Comparison of ENCODE assay signal across 17 mouse cellular contexts in genomic region chr15:83848193-83848592, GRCm38 (mm10).
A peak's percentile ranks its signal among the peaks of the same experiment; 100 is the strongest.
DNase-seq lines count a peak whose midpoint lies in the region; ATAC-seq lines count a peak whose summit lies in the region.
"Had no signal": no experiment of that assay in that cellular context is flagged by ENCODE, and none has a peak within 500 bp of the region (broad histone marks: within the 10 kb centered on the region; RNA-seq: fewer than 3 reads in every experiment).

No protein-coding gene starts in this region.

- no peak for DNase-seq in hindbrain, embryonic 10.5 days (ENCODE audit: low spot score)
- DNase-seq in midbrain, embryonic 10.5 days (ENCODE audit: low spot score), result no peak
- no peak for DNase-seq in MN1 (ENCODE audit: low spot score)
- DNase-seq in lung, adult 18-20 months, result no peak
- DNase-seq: adrenal gland, postnatal 10 days; B cell, adult 2 months; cerebellum, adult 9-10 months; heart, adult 11 months; kidney, adult 18-20 months; kidney, postnatal 14 days had no signal

- peaks cover 54% of the 10 kb centered on the region for H3K4me1 ChIP-seq in hindbrain, embryonic 13.5 days (replicated peaks)
- H3K4me1 ChIP-seq in hindbrain, embryonic 10.5 days (replicated peaks), result peaks cover 57% of the 10 kb centered on the region
- peaks cover 54% of the 10 kb centered on the region for H3K4me1 ChIP-seq in midbrain, embryonic 13.5 days (replicated peaks)
- peaks cover 56% of the 10 kb centered on the region for H3K4me1 ChIP-seq in midbrain, embryonic 10.5 days
- peaks cover 89% of the 10 kb centered on the region for H3K4me1 ChIP-seq in forebrain, embryonic 16.5 days (replicated peaks; ENCODE audit: control insufficient read depth, insufficient read depth, low read length)
- peaks cover 51% of the 10 kb centered on the region for H3K4me1 ChIP-seq in neural tube, embryonic 15.5 days
- H3K4me1 ChIP-seq: lung, embryonic 15.5 days; stomach, embryonic 15.5 days had no signal

- H3K4me3 ChIP-seq in hindbrain, embryonic 13.5 days, result no peak overlapping the region
- H3K4me3 ChIP-seq in hindbrain, embryonic 10.5 days, result no peak overlapping the region
- no peak overlapping the region for H3K4me3 ChIP-seq in midbrain, embryonic 13.5 days (replicated peaks)
- H3K4me3 ChIP-seq in midbrain, embryonic 10.5 days, result no peak overlapping the region
- H3K4me3 ChIP-seq in forebrain, embryonic 16.5 days (replicated peaks; ENCODE audit: low read length), result no peak overlapping the region
- H3K4me3 ChIP-seq in neural tube, embryonic 15.5 days (replicated peaks), result no peak overlapping the region
- H3K4me3 ChIP-seq: liver, embryonic 12.5 days; lung, embryonic 15.5 days; stomach, embryonic 15.5 days had no signal

- H3K9me3 ChIP-seq in hindbrain, embryonic 13.5 days, result no peaks in the 10 kb centered on the region
- no peaks in the 10 kb centered on the region for H3K9me3 ChIP-seq in hindbrain, embryonic 10.5 days
- no peaks in the 10 kb centered on the region for H3K9me3 ChIP-seq in midbrain, embryonic 13.5 days
- no peaks in the 10 kb centered on the region for H3K9me3 ChIP-seq in midbrain, embryonic 10.5 days (replicated peaks)
- H3K9me3 ChIP-seq in forebrain, embryonic 16.5 days (ENCODE audit: control insufficient read depth, low read length), result no peaks in the 10 kb centered on the region
- no peaks in the 10 kb centered on the region for H3K9me3 ChIP-seq in neural tube, embryonic 15.5 days (replicated peaks)
- H3K9me3 ChIP-seq: liver, embryonic 12.5 days; lung, embryonic 15.5 days; stomach, embryonic 15.5 days had no signal

- peak overlapping the region; percentile 66 for H3K27ac ChIP-seq in hindbrain, embryonic 13.5 days
- H3K27ac ChIP-seq in hindbrain, embryonic 10.5 days, result no peak overlapping the region
- H3K27ac ChIP-seq in midbrain, embryonic 13.5 days, result peak overlapping the region; percentile 35; the same call in 1 of the 2 replicates
- H3K27ac ChIP-seq in midbrain, embryonic 10.5 days (replicated peaks), result no peak overlapping the region
- peak overlapping the region; percentile 94 for H3K27ac ChIP-seq in forebrain, embryonic 16.5 days (ENCODE audit: low read length)
- H3K27ac ChIP-seq in neural tube, embryonic 15.5 days (replicated peaks), result peak overlapping the region; percentile 79
- H3K27ac ChIP-seq: liver, embryonic 12.5 days; lung, embryonic 15.5 days; stomach, embryonic 15.5 days had no signal

- 42% methylated on average over 9 of the region's 9 CpGs for WGBS in hindbrain, embryonic 13.5 days
- 77% methylated on average over 9 of the region's 9 CpGs for WGBS in hindbrain, embryonic 10.5 days
- 38% methylated on average over 9 of the region's 9 CpGs for WGBS in midbrain, embryonic 13.5 days
- WGBS in midbrain, embryonic 10.5 days, result 81% methylated on average over 9 of the region's 9 CpGs
- WGBS in forebrain, embryonic 16.5 days, result 16% methylated on average over 9 of the region's 9 CpGs
- 32% methylated on average over 9 of the region's 9 CpGs for WGBS in neural tube, embryonic 15.5 days

- H3K9ac ChIP-seq in hindbrain, embryonic 13.5 days, result no peak overlapping the region
- H3K9ac ChIP-seq in midbrain, embryonic 13.5 days (replicated peaks), result no peak overlapping the region
- H3K9ac ChIP-seq in forebrain, embryonic 16.5 days (replicated peaks; ENCODE audit: low read depth, low read length), result peak overlapping the region; percentile 23; the same call in 1 of the 2 replicates
- H3K9ac ChIP-seq in neural tube, embryonic 15.5 days (replicated peaks), result no peak overlapping the region
- H3K9ac ChIP-seq: liver, embryonic 12.5 days; lung, embryonic 15.5 days; stomach, embryonic 15.5 days had no signal

- no peak overlapping the region for H3K4me2 ChIP-seq in hindbrain, embryonic 13.5 days
- H3K4me2 ChIP-seq in midbrain, embryonic 13.5 days (replicated peaks), result no peak overlapping the region
- peak overlapping the region; percentile 31 for H3K4me2 ChIP-seq in forebrain, embryonic 16.5 days (ENCODE audit: low read length)
- H3K4me2 ChIP-seq in neural tube, embryonic 15.5 days, result no peak overlapping the region
- H3K4me2 ChIP-seq: liver, embryonic 12.5 days; lung, embryonic 15.5 days; stomach, embryonic 15.5 days had no signal

- H3K27me3 ChIP-seq in hindbrain, embryonic 13.5 days, result 0 out of 2 replicates have a peak, but pooled peaks cover 5% of the 10 kb centered on the region
- peaks cover 12% of the 10 kb centered on the region for H3K27me3 ChIP-seq in hindbrain, embryonic 10.5 days (ENCODE audit: insufficient read depth, poor library complexity, severe bottlenecking)
- H3K27me3 ChIP-seq in midbrain, embryonic 13.5 days, result peaks cover 9% of the 10 kb centered on the region; the same call in 1 of the 2 replicates
- H3K27me3 ChIP-seq in midbrain, embryonic 10.5 days (ENCODE audit: low read depth, poor library complexity, severe bottlenecking), result peaks cover 11% of the 10 kb centered on the region
- no peaks in the 10 kb centered on the region for H3K27me3 ChIP-seq in forebrain, embryonic 16.5 days (replicated peaks; ENCODE audit: control insufficient read depth, insufficient read depth, low read length)
- H3K27me3 ChIP-seq in neural tube, embryonic 15.5 days (replicated peaks), result no peaks in the 10 kb centered on the region
- H3K27me3 ChIP-seq: liver, embryonic 12.5 days; lung, embryonic 15.5 days; stomach, embryonic 15.5 days had no signal

- no peaks in the 10 kb centered on the region for H3K36me3 ChIP-seq in hindbrain, embryonic 13.5 days
- no peaks in the 10 kb centered on the region for H3K36me3 ChIP-seq in hindbrain, embryonic 10.5 days
- H3K36me3 ChIP-seq in midbrain, embryonic 13.5 days, result no peaks in the 10 kb centered on the region
- H3K36me3 ChIP-seq in midbrain, embryonic 10.5 days, result no peaks in the 10 kb centered on the region
- H3K36me3 ChIP-seq in forebrain, embryonic 16.5 days (ENCODE audit: control insufficient read depth, insufficient read depth), result no peaks in the 10 kb centered on the region
- no peaks in the 10 kb centered on the region for H3K36me3 ChIP-seq in neural tube, embryonic 15.5 days
- H3K36me3 ChIP-seq: liver, embryonic 12.5 days; lung, embryonic 15.5 days; stomach, embryonic 15.5 days had no signal

- 0 out of 2 replicates have a peak, but pooled peaks have one; percentile 21 for ATAC-seq in hindbrain, embryonic 13.5 days (ENCODE audit: low FRiP score)
- no peak for ATAC-seq in midbrain, embryonic 13.5 days
- peak; percentile 11 for ATAC-seq in forebrain, embryonic 16.5 days
- no peak for ATAC-seq in neural tube, embryonic 15.5 days (ENCODE audit: low FRiP score)
- ATAC-seq: liver, embryonic 12.5 days had no signal

Comparison
In these comparisons a context has a peak if more than half of its experiments do, and no peak if none do; other contexts are left out.
1. H3K27ac ChIP-seq: peak in hindbrain, embryonic 13.5 days (single experiment), midbrain, embryonic 13.5 days (single experiment), forebrain, embryonic 16.5 days (single experiment) and neural tube, embryonic 15.5 days (single experiment); none in hindbrain, embryonic 10.5 days (single experiment) and midbrain, embryonic 10.5 days (single experiment).
2. ATAC-seq: peak in hindbrain, embryonic 13.5 days (single experiment) and forebrain, embryonic 16.5 days (single experiment); none in midbrain, embryonic 13.5 days (single experiment) and neural tube, embryonic 15.5 days (single experiment).